Mouse (Mus musculus): Measurements from ENCODE around the gene Mdga1. TPM values are rescaled to one million over a fixed set of nuclear protein-coding genes. Genes with fewer than 3 reads are reported as not detected.
"Not testable (repeated sequence)": the region's sequence is repeated elsewhere in the genome, so short reads cannot be mapped to it uniquely, and the experiment has no call there.

Mdga1 gene
- polyA plus RNA-seq, 2 experiments = 4.8 to 13.2 TPM

DNA sequence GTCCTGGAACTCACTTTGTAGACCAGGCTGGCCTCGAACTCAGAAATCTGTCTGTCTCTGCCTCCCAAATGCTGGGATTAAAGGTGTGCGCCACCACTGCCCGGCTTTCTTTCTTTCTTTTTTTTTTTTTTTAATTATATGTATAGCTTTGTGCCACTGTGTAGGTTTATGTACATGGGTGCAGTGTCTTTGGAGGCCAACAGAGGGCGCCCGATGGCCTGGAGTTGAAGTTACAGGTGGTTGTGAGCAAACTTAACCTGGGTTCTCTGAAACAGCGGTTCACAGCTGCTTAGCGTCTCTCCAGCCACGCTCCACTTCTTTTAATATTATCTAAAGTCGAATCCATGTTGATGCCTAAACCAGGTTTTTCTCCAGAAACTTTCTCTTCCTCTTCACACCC, 185.1 kb downstream of the Mdga1 start:
- no peak for ATAC-seq (ENCODE audit: low FRiP score, low read depth)
- no peak for DNase-seq (ENCODE audit: low spot score)
- no peaks in the 10 kb centered on the region for H3K36me3 ChIP-seq (ENCODE audit: control insufficient read depth, insufficient read depth, low read length)
- H3K4me1 ChIP-seq (ENCODE audit: control insufficient read depth, insufficient read depth, low read length) = no peaks in the 10 kb centered on the region
- H3K27me3 ChIP-seq (ENCODE audit: control insufficient read depth, insufficient read depth, low read length) = no peaks in the 10 kb centered on the region
- H3K27ac ChIP-seq (replicated peaks; ENCODE audit: low read depth, low read length) = no peak overlapping the region
- no peaks in the 10 kb centered on the region for H3K9me3 ChIP-seq (ENCODE audit: control insufficient read depth, low read length)
- no peak overlapping the region for H3K9ac ChIP-seq (ENCODE audit: low read depth, low read length, severe bottlenecking)
- WGBS = 83% methylated on average over 9 of the region's 9 CpGs
- H3K4me2 ChIP-seq (replicated peaks; ENCODE audit: low read depth, low read length, severe bottlenecking) = no peak overlapping the region
- no peak overlapping the region for H3K4me3 ChIP-seq (replicated peaks; ENCODE audit: low read length)
- no peak for TF ChIP-seq POLR2A (IDR thresholded peaks at IDR 0.05; ENCODE audit: borderline replicate concordance, extremely low read depth, insufficient read depth, insufficient read length)

- WGBS = 84% methylated on average over 4 of the region's 4 CpGs
- H3K27me3 ChIP-seq (ENCODE audit: control insufficient read depth, insufficient read depth, low read length); H3K9ac ChIP-seq (ENCODE audit: low read depth, low read length, severe bottlenecking); H3K4me3 ChIP-seq (replicated peaks; ENCODE audit: low read length); H3K9me3 ChIP-seq (ENCODE audit: control insufficient read depth, low read length); DNase-seq (ENCODE audit: low spot score); H3K36me3 ChIP-seq (ENCODE audit: control insufficient read depth, insufficient read depth, low read length); ATAC-seq (ENCODE audit: low FRiP score, low read depth); H3K27ac ChIP-seq (replicated peaks; ENCODE audit: low read depth, low read length); H3K4me2 ChIP-seq (replicated peaks; ENCODE audit: low read depth, low read length, severe bottlenecking); H3K4me1 ChIP-seq (ENCODE audit: control insufficient read depth, insufficient read depth, low read length): not testable (repeated sequence)
These were observed 188.4 kb downstream of the Mdga1 start for GRCm38 (mm10) chr17:29781472-29781871.

DNA sequence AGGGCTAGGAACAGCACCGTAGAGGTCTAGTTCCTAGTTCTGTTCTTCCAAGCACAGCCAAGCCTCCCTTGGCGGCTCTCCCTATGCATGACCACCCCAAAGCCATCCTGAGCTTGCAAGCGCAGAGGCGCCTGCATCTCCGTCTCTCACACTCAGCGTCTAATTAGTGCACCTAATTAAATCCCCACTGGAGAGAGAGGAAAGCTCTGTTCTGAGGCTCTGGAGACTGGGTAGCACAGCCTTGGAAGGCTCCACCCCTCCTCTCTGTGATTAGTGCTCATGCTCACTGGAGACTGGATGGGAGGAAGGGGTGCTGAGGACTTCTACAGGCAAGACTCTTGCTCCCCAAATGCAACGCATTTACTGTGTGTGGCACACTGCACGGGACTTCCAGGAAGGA, 191.9 kb downstream of the Mdga1 start:
- Histone ChIP-seq H3K4me1 (ENCODE audit: control insufficient read depth, insufficient read depth, low read length) (peaks cover 8% of the 10 kb centered on the region; the same call in 1 of the 2 replicates), H3K9ac (ENCODE audit: low read depth, low read length, severe bottlenecking) (no peak overlapping the region), H3K9me3 (ENCODE audit: control insufficient read depth, low read length) (no peaks in the 10 kb centered on the region), H3K4me2 (replicated peaks; ENCODE audit: low read depth, low read length, severe bottlenecking) (no peak overlapping the region), H3K27ac (replicated peaks; ENCODE audit: low read depth, low read length) (no peak overlapping the region), H3K27me3 (ENCODE audit: control insufficient read depth, insufficient read depth, low read length) (no peaks in the 10 kb centered on the region), H3K36me3 (ENCODE audit: control insufficient read depth, insufficient read depth, low read length) (no peaks in the 10 kb centered on the region), H3K4me3 (replicated peaks; ENCODE audit: low read length) (no peak overlapping the region)
- ATAC-seq (ENCODE audit: low FRiP score, low read depth) = no peak
- no peak for DNase-seq (ENCODE audit: low spot score)
- 52% methylated on average over 8 of the region's 8 CpGs for WGBS
- TF ChIP-seq POLR2A (IDR thresholded peaks at IDR 0.05; ENCODE audit: borderline replicate concordance, extremely low read depth, insufficient read depth, insufficient read length) = no peak

Other genes starting within 250 kb of the Mdga1 start
- gene Zfand3, start 34.6 kb upstream of the Mdga1 start, polyA plus RNA-seq (2012; rRNA removed) = 107 and 121 TPM in 2 replicates
- gene Zfand3, start 34.6 kb upstream of the Mdga1 start, polyA plus RNA-seq (2014; fragmentation: Nextera tagmentation; extraction: Ambion mirVana) = 43.1 and 45.0 TPM in 2 replicates

Measured in limb, embryonic 14.5 days (tissue).